Mouse (Mus musculus) layer of hippocampus, postnatal 36 days (tissue): ENCODE results near the gene Tcam1. TPM values are rescaled to one million over a fixed set of nuclear protein-coding genes. Genes with fewer than 3 reads are reported as not detected.

Experiments
- DNase-seq, 2 experiments: peaks; one replicate each; pipeline ENCODE4 v3.0.0; 2022
- total RNA-seq, 2 experiments: library from RNA; stranded (reverse); gene quantifications; 2 replicates each; pipeline ENCODE4 v1.2.3; 2021

Gene Tcam1
- total RNA-seq, 2 experiments from 2014 or later: 0.17 to 0.18 TPM

- DNase-seq: no peak
These were observed 2.7 kb upstream of the Tcam1 start for GRCm38 (mm10) chr11:106273811-106274210.

DNA sequence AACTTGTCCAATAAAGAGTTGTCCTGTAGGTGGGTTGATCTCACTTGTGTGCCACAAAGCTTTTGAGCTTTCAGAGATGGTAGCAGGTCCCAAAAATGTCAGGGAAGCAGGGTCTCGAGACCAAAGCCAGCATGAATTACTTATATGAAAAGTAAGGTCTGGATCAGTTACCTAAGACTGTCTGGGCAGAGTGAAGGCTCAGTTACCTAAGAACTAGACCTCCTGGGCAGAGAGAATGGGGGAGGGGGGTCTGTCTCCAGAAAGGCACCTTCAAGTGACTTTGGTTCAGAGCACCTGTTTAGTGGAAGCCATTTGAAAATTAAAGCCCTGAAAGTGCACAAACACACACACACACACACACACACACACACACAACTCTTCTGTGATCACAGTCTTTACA, 2.1 kb upstream of the Tcam1 start:
- no peak for DNase-seq

GRCm38 (mm10) chr11:106274971-106275411, 1.5 kb upstream of the Tcam1 start:
- DNase-seq: no peak

DNA sequence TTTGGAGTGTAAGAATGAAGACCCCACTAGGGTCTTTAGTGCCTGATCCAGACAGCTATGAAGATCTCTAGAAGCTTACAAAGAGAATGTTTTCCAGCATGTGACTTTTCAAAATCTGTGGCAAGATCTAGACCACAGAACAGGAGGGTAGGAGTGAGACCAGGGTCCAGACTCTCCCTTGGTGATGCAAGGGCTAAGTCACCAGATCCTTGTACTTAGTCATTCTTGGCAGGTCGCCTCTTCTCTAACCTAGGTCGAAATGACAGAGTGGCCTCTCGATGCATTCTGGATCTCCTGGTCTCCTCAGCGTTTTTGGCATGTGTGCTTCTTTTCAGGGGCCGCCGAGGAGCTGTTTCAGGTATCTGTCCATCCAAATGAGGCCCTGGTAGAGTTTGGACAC, 6.0 kb downstream of the Tcam1 start:
- no peak for DNase-seq

GRCm38 (mm10) chr11:106283371-106283770, 6.9 kb downstream of the Tcam1 start:
- no peak for DNase-seq

GRCm38 (mm10) chr11:106284126-106284525, 7.7 kb downstream of the Tcam1 start:
- no peak for DNase-seq

DNA sequence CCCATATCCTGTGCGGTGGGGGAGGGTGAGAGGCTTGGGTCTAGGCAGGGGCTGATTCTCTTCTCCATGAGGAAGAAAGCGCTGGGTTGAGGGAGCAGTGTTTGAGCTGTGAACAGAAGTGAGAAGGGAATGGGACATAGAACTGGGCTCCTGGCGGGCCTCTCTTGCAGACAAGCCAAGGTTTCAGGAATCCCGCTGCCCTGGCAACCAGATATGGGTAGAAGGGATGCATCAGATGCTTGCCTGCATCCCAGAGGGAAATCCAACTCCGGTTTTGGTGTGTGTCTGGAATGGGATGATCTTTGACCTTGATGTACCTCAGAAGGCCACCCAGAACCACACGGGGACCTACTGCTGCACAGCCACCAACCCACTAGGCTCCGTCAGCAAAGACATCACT, 9.7 kb downstream of the Tcam1 start:
- no peak for DNase-seq

DNA sequence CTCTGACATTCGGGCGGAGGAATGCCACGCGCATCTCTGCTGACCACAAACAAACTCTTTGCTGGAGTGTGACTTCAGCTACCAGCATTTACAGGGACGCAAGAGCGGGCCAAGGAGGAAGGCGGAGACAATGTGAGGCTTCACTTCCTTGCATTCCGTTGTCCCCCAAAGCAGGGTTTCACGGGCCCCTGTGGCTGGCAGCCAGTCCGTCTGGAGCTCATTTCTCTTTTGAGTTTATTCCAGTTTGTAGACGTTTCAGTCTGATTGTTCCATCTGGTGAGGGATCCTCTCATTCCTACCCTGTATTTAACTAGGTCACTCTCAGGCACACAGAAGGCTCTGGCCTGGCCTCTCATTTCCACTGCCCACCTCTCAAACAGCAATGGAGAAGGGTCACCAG, 10.5 kb downstream of the Tcam1 start:
- no peak for DNase-seq

- no peak for DNase-seq
These were observed 12.9 kb downstream of the Tcam1 start for GRCm38 (mm10) chr11:106289369-106289768.

DNA sequence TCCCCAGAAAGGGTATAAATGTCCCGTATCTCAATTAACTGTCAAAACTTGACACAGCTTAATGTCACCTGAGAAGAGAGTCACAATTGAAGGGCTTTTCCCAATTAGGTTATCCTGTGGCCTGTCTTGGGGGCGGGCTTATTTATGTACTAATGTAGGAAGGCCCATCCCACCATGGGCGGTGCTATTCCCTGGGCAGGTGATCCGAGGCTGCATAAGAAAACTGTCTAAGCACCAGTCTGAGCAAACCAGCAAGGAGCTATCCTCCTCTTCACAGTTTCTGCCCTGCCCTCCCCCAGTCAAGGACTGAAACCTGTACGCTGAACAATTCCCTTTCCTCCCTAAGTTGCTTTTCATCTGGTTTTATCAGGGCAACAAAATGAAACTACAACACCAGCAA, 13.9 kb downstream of the Tcam1 start:
- DNase-seq: no peak

DNA sequence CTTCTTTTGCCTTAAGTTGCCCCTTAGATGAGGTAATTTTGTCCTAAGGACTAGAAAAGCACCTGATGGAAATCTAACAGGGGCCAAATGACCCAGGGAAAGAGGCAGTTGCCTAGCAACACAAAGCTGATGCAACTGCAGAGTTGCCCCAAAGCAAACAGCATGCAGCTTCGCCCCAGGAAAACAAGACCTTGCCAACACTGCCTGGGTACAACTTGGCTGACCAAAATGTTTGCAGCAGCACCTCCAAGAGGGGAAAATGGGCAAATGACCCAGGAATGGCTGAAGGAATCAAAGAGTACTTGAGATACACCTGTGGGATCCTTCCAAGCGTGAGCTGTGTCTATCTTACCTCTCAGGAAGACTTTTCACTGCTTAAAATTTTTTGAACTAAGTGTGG, 15.4 kb downstream of the Tcam1 start:
- DNase-seq: no peak

- no peak for DNase-seq
These were observed 25.3 kb downstream of the Tcam1 start, which contains the start of gene Gh for GRCm38 (mm10) chr11:106301765-106302164. Gene Gh, minus strand, starts transcription at chr11:106301865.

- DNase-seq: no peak
These were observed 26.2 kb downstream of the Tcam1 start for GRCm38 (mm10) chr11:106302634-106303033.

- DNase-seq: no peak
These were observed 29.0 kb downstream of the Tcam1 start for GRCm38 (mm10) chr11:106305348-106306064.

- no peak for DNase-seq
These were observed 29.6 kb downstream of the Tcam1 start for GRCm38 (mm10) chr11:106306065-106306385.

- DNase-seq: no peak
These were observed 30.3 kb downstream of the Tcam1 start for GRCm38 (mm10) chr11:106306758-106307157.

- no peak for DNase-seq
These were observed 31.0 kb downstream of the Tcam1 start for GRCm38 (mm10) chr11:106307432-106307831.

DNA sequence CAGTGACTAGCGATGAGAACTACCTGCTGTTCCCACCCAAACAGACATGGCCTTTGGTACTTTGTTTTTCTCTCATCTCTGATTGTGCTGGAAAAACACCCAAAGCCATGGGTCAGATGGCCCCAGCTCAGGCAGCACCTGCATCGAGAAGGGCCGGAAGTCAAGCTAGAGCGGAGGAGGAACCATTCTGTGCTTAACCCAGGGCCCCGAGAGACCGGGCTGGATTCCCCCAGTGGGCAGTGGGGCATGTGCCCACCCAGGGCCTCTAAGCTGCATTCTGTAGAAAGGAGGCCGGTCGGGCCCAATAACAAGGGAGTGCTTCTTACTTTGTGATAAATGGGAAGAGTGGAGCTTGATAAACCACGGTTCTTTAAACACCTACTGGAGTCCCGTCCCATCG, 31.7 kb downstream of the Tcam1 start:
- DNase-seq: no peak

- no peak for DNase-seq
These were observed 33.7 kb downstream of the Tcam1 start for GRCm38 (mm10) chr11:106310123-106310522.

- no peak for DNase-seq
These were observed 37.1 kb downstream of the Tcam1 start for GRCm38 (mm10) chr11:106313533-106313932.

DNA sequence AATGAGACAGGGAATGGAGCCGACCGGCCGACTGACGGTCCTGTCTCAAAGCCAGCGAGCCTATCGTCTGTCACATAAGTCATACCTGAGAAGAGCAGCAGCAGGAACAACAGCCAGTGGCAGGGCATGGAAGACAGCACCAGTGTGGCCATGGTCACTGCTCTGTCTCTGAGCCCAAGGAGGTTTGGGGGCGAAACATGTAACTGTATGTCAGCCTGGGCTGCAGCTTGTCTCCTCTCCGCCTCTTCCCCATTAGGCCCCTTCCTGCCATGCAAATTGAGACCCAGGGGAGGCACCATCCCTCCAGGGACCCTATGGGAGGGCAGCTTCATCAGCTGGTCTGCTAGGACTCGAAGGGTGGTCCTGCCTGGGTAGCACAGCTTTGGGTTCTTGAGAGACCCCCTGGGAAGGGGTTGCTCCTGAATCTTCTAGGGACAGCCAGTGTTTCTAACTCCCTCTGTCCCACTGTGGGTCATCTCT, 37.9 kb downstream of the Tcam1 start, which contains the start of gene Cd79b:
TSS of gene Cd79b (minus strand) at position 430 of the 480 bp plus-strand sequence.
- no peak for DNase-seq

DNA sequence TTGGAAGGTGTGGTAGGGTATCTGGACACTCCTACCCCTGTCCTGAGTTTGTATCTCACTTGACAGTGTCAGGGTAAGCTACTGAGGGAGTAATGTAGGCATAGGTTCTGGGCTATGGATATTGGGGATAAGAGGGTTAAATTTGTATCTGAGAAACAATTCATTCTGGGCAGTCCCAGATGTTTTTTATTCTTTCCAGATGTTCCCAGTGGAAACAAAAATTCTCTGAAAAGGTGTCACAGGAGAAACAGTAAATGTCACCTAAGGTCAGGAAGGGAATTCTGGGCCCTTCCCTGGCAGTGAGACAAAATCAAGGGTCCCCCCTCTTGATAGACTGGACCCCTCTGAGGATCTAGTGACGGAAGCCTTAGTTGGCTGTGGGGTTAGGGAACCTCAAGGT, 39.9 kb downstream of the Tcam1 start:
- no peak for DNase-seq

GRCm38 (mm10) chr11:106317801-106318200, 41.3 kb downstream of the Tcam1 start:
- no peak for DNase-seq
